Mouse (Mus musculus) limb, embryonic 14.5 days (tissue): ENCODE data around the gene Phxr2. TPM values are rescaled to one million over a fixed set of nuclear protein-coding genes. Genes with fewer than 3 reads are reported as not detected.
A peak's percentile ranks its signal among the peaks of the same experiment; 100 is the strongest.

Experiments used
- ATAC-seq: fragments of 200-750 bp; cut with Nextera tagmentation; 2 replicates; pipeline ENCODE4 v1.8.0; 2017; ENCODE audit warnings: low read depth, moderate number of reproducible peaks, moderate TSS enrichment; ENCODE audit not compliant: low FRiP score
- DNase-seq: peaks from one replicate; pipeline ENCODE4 v3.0.0-alpha.2; 2015; ENCODE audit warnings: low spot score
- H3K27ac ChIP-seq: fragments of 300-500 bp; sonication (generic); replicated peaks from 2 replicates; pipeline ENCODE4 v1.5.1; 2014; ENCODE audit warnings: low read depth, mild to moderate bottlenecking, low read length, moderate library complexity, mixed read lengths
- H3K27me3 ChIP-seq: fragments of 300-500 bp; sonication (generic); 2 replicates; pipeline ENCODE4 v1.6.1; 2014; ENCODE audit warnings: low read length, mixed read lengths; ENCODE audit not compliant: control insufficient read depth, insufficient read depth
- H3K36me3 ChIP-seq: fragments of 300-500 bp; sonication (generic); 2 replicates; pipeline ENCODE4 v1.6.1; 2014; ENCODE audit warnings: mild to moderate bottlenecking, low read length, moderate library complexity, mixed read lengths; ENCODE audit not compliant: control insufficient read depth, insufficient read depth
- H3K4me1 ChIP-seq: fragments of 300-500 bp; sonication (generic); 2 replicates; pipeline ENCODE4 v1.6.1; 2014; ENCODE audit warnings: antibody characterized with exemption, low read length, mixed read lengths; ENCODE audit not compliant: control insufficient read depth, insufficient read depth
- H3K4me2 ChIP-seq: fragments of 300-500 bp; sonication (generic); replicated peaks from 2 replicates; pipeline ENCODE4 v1.6.1; 2014; ENCODE audit warnings: low read depth, mild to moderate bottlenecking, low read length, moderate library complexity; ENCODE audit not compliant: severe bottlenecking
- H3K4me3 ChIP-seq: fragments of 300-500 bp; sonication (generic); replicated peaks from 2 replicates; pipeline ENCODE4 v1.5.1; 2014; ENCODE audit warnings: low read length
- H3K9ac ChIP-seq: fragments of 300-500 bp; sonication (generic); 2 replicates; pipeline ENCODE4 v1.6.1; 2014; ENCODE audit warnings: mild to moderate bottlenecking, low read depth, low read length, moderate library complexity; ENCODE audit not compliant: severe bottlenecking
- H3K9me3 ChIP-seq: fragments of 300-500 bp; sonication (generic); 2 replicates; pipeline ENCODE4 v1.6.1; 2016; ENCODE audit warnings: low read length; ENCODE audit not compliant: control insufficient read depth
- POLR2A ChIP-seq: fragments of 200-500 bp; IDR thresholded peaks from 2 replicates; pipeline ENCODE4 v1.8.0; 2012; ENCODE audit warnings: inconsistent platforms, mild to moderate bottlenecking, moderate library complexity, borderline replicate concordance; ENCODE audit not compliant: insufficient read depth, insufficient read length; ENCODE audit errors: extremely low read depth
- WGBS: fragments of 180-500 bp; shearing (Covaris S2); extraction: QIAGEN DNeasy Blood & Tissue Kit; methylation state at CpG from one replicate; pipeline ENCODE4 v1.1.7; 2014; 5-methylcytosine and 5-hydroxymethylcytosine counted together
- polyA plus RNA-seq, 2 experiments: library from polyadenylated mRNA; depleted of rRNA in 1 of 2; stranded (reverse) in 1 of 2; unstranded in 1 of 2; fragments of >200 nt; fragmentation: Nextera tagmentation in 1 of 2; extraction: Ambion mirVana in 1 of 2; gene quantifications; 2 replicates each; pipeline versions ENCODE4 v1.2.1 to v1.2.3; 2012 to 2014

Gene Phxr2
- polyA plus RNA-seq, 2 experiments = not detected

GRCm38 (mm10) chr10:99151580-99151979 lies 25.5 kb upstream of the Phxr2 start:
- Histone ChIP-seq H3K27ac (no peak overlapping the region), H3K4me2 (no peak overlapping the region), H3K4me3 (no peak overlapping the region), H3K9me3 (no peaks in the 10 kb centered on the region), H3K36me3 (peaks cover 5% of the 10 kb centered on the region; the same call in 1 of the 2 replicates), H3K4me1 (no peaks in the 10 kb centered on the region), H3K27me3 (no peaks in the 10 kb centered on the region), H3K9ac (no peak overlapping the region)
- ATAC-seq (no peak), DNase-seq (no peak)
- TF ChIP-seq POLR2A = no peak
- WGBS = 89% methylated on average over 1 of the region's 1 CpGs

DNA sequence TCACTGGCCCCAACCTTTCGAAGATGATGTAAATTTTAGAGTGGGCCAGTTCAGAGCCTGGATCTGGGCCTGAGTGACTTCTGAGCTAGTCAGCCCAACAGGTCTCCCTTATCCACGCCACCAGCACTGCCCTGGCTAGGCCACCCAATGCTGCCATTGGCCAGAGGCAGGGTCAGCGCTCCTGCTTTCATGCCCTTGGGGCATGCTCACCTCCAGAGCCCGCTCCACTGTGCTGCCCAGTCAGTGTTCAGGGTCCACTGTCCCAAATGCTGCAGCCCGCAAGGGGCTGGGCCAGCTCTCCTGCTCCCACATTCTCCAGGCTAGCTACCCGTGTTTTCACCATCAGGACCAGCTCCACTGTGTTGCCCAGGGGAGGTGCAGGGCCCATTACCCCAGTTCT lies 23.9 kb upstream of the Phxr2 start:
- Histone ChIP-seq H3K4me2 (no peak overlapping the region), H3K9ac (no peak overlapping the region), H3K27me3 (no peaks in the 10 kb centered on the region), H3K4me3 (no peak overlapping the region), H3K4me1 (no peaks in the 10 kb centered on the region), H3K9me3 (no peaks in the 10 kb centered on the region), H3K27ac (no peak overlapping the region), H3K36me3 (peaks cover 8% of the 10 kb centered on the region)
- WGBS = 90% methylated on average over 6 of the region's 6 CpGs
- DNase-seq = no peak
- no peak for ATAC-seq
- no peak for TF ChIP-seq POLR2A

DNA sequence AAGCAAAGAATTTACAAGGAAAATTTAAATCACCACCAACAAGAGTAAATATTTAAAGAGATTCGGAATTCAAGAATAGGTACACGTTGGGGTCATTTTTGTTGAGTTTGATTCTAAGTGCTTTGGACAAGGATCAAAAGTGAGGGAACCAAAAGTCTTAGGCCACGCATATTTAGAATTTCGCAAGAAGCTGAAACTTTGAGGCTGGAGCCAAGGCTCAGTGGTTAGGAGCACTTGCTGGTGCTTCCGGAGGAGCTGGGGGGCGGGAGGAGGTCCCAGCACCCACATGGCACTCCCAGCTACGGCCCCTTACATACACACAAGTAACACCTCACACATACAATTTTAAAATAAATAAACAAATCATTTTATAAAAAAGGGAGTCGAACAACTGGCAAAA lies 20.5 kb upstream of the Phxr2 start:
- no peak overlapping the region for H3K9ac ChIP-seq
- no peaks in the 10 kb centered on the region for H3K4me1 ChIP-seq
- no peak overlapping the region for H3K4me2 ChIP-seq
- TF ChIP-seq POLR2A = no peak
- DNase-seq (no peak), ATAC-seq (no peak)
- H3K9me3 ChIP-seq = no peaks in the 10 kb centered on the region
- no peak overlapping the region for H3K4me3 ChIP-seq
- no peak overlapping the region for H3K27ac ChIP-seq
- H3K27me3 ChIP-seq = no peaks in the 10 kb centered on the region
- H3K36me3 ChIP-seq = peaks cover 12% of the 10 kb centered on the region
- 95% methylated on average over 8 of the region's 8 CpGs for WGBS

DNA sequence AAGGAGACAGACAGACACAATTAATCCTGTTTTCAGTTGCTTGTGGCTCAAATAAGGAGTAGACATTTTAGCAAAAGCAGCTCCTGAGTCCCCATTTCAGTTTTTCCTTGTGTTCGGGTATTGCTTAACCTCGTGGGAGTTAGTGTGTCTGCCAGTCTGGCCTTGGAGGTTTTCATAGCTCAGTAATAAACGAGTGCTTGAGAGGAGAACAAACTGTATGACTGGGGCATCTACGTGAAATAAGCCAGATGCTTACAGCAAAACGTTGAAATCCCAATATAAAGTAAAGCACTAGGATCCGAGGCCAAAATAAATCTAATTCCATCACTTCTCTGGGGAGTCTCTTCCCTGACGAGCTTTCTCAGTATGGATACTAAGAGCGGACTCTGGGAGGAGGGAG lies 19.5 kb upstream of the Phxr2 start:
- no peaks in the 10 kb centered on the region for H3K27me3 ChIP-seq
- H3K4me3 ChIP-seq = no peak overlapping the region
- no peak for ATAC-seq
- H3K9me3 ChIP-seq = no peaks in the 10 kb centered on the region
- H3K36me3 ChIP-seq = peaks cover 12% of the 10 kb centered on the region
- no peaks in the 10 kb centered on the region for H3K4me1 ChIP-seq
- no peak for TF ChIP-seq POLR2A
- no peak overlapping the region for H3K4me2 ChIP-seq
- WGBS = 71% methylated on average over 8 of the region's 8 CpGs
- H3K9ac ChIP-seq = no peak overlapping the region
- no peak overlapping the region for H3K27ac ChIP-seq
- DNase-seq = no peak

DNA sequence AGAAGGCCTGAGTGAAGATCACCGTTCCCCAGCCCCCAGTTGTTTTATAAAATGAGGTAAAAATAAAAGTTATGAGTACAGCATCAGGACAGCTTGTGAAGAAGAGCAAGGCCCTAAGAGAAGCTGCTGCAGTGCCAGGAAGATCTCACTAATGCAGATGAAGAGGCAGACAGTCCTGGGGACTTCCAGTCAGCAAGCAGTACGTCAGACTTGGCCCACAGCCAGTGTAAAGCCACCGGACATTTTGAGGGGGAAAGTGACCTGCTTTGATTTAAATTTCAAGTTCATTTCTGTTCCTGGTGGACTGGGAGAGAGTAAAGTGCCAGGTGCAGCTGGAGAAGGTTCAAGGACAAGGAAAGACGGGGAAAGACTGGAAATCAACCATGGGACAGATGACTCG lies 10.2 kb upstream of the Phxr2 start:
- H3K9me3 ChIP-seq = no peaks in the 10 kb centered on the region
- no peak overlapping the region for H3K4me3 ChIP-seq
- no peak overlapping the region for H3K27ac ChIP-seq
- no peak for TF ChIP-seq POLR2A
- ATAC-seq (no peak), DNase-seq (peak; percentile 35)
- H3K36me3 ChIP-seq = peaks cover 4% of the 10 kb centered on the region
- WGBS = 66% methylated on average over 5 of the region's 5 CpGs
- no peak overlapping the region for H3K4me2 ChIP-seq
- H3K27me3 ChIP-seq = no peaks in the 10 kb centered on the region
- H3K4me1 ChIP-seq = peaks cover 2% of the 10 kb centered on the region; the same call in 1 of the 2 replicates
- H3K9ac ChIP-seq = no peak overlapping the region
